Mouse (Mus musculus) lung, adult 2 months (tissue): Measurements from ENCODE around the gene Numbl. TPM values are rescaled to one million over a fixed set of nuclear protein-coding genes. Genes with fewer than 3 reads are reported as not detected.
A peak's percentile ranks its signal among the peaks of the same experiment; 100 is the strongest.

ENCODE experiments used
- DNase-seq: peaks from one replicate; pipeline ENCODE4 v3.0.0; 2022
- H3K4me1 ChIP-seq: fragments of 200-500 bp; 2 replicates; pipeline ENCODE4 v1.6.1; 2011; ENCODE audit warnings: low read length; ENCODE audit not compliant: control insufficient read depth, insufficient read depth
- H3K4me3 ChIP-seq: fragments of 200-500 bp; replicated peaks from 2 replicates; pipeline ENCODE3; 2011; ENCODE audit warnings: low read depth, mild to moderate bottlenecking, control low read depth, low read length; ENCODE audit errors: extremely low read depth
- CTCF ChIP-seq: fragments of 200-500 bp; IDR thresholded peaks from 2 replicates; pipeline ENCODE4 v1.5.1; 2011; ENCODE audit warnings: mild to moderate bottlenecking, low read length, control low read depth; ENCODE audit not compliant: insufficient read depth
- POLR2A ChIP-seq: fragments of 200-500 bp; IDR thresholded peaks from 2 replicates; pipeline ENCODE4 v1.6.1; 2011; ENCODE audit warnings: low read depth, mild to moderate bottlenecking, control low read depth, low read length, borderline replicate concordance; ENCODE audit errors: extremely low read depth
- WGBS: fragments of 180-500 bp; shearing (Covaris S2); methylation state at CpG from one replicate; pipeline ENCODE4 v1.1.7; 2018; 5-methylcytosine and 5-hydroxymethylcytosine counted together
- polyA plus RNA-seq: library from polyadenylated mRNA; depleted of rRNA; stranded (reverse); fragments of >200 nt; gene quantifications from 2 replicates; pipeline ENCODE4 v1.2.3, GENCODE M21; 2012

Gene Numbl
- polyA plus RNA-seq, 1 experiment, result 33.0 TPM

- DNase-seq, result peak; percentile 32
- no peaks in the 10 kb centered on the region; the same call in 1 of the 2 replicates for H3K4me1 ChIP-seq
- WGBS, result 4% methylated on average over 28 of the region's 28 CpGs
- no peak overlapping the region for H3K4me3 ChIP-seq
- TF ChIP-seq POLR2A, result no peak
- peak; percentile 34; the same call in 1 of the 2 replicates for TF ChIP-seq CTCF
These were observed 26.8 kb downstream of the Numbl start for GRCm38 (mm10) chr7:27284865-27285697.

- WGBS, result 6% methylated on average over 8 of the region's 8 CpGs
- DNase-seq, result peak; percentile 51
- Histone ChIP-seq H3K4me1 (no peaks in the 10 kb centered on the region; the same call in 1 of the 2 replicates), H3K4me3 (no peak overlapping the region)
- TF ChIP-seq POLR2A, result no peak
- TF ChIP-seq CTCF, result peak; percentile 71
These were observed 27.4 kb downstream of the Numbl start for GRCm38 (mm10) chr7:27285698-27286066.

DNA sequence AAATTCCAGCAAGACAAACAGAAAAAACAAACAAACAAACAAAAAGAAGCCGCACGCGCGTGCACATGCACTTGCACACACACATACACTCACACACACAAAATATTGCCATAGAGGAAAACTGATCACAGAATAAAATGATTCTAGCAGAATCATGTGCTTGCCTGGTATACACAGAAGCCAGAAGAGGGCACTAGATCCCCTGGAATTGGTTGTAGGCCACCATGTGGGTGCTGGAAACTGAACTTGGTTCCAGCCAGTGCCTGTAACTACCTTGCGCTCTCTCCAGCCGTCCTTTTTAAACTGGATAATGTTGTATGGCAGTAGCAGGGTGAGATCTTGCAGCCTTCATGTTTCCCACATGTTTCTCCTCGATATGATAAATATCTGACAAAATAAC, 30.5 kb downstream of the Numbl start:
- 91% methylated on average over 7 of the region's 7 CpGs for WGBS
- no peak overlapping the region for H3K4me3 ChIP-seq

DNA sequence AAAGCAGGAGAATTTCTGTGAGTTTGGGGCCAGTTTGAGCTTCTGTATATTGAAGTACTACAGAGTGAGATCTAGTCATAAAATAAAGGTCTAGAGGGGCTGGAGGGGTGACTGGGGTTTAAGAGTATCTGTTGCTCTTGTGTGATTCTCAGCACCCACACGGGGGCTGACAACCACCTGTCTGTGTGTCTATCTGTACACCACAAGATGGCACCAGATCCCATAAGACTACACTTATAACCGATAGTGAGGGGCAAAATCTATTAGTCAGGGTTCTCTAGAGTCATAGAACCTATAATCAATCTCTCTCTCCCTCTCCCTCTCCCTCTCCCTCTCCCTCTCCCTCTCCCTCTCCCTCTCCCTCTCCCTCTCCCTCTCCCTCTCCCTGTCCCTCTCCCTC, 32.3 kb downstream of the Numbl start:
- TF ChIP-seq POLR2A (no peak), CTCF (no peak)
- WGBS, result 80% methylated on average over 2 of the region's 2 CpGs
- peaks cover 8% of the 10 kb centered on the region for H3K4me1 ChIP-seq
- H3K4me3 ChIP-seq, result no peak overlapping the region
- DNase-seq, result no peak

More for the DNA sequence above, 30.5 kb downstream of the Numbl start:
- H3K4me1 ChIP-seq, result peaks cover 8% of the 10 kb centered on the region
- TF ChIP-seq CTCF (no peak), POLR2A (no peak)
- no peak for DNase-seq

GRCm38 (mm10) chr7:27291795-27292466, 33.7 kb downstream of the Numbl start:
- peak; percentile 53 for DNase-seq
- no peak for TF ChIP-seq CTCF
- no peak for TF ChIP-seq POLR2A
- no peak overlapping the region for H3K4me3 ChIP-seq
- peaks cover 8% of the 10 kb centered on the region for H3K4me1 ChIP-seq
- WGBS, result 12% methylated on average over 12 of the region's 12 CpGs

DNA sequence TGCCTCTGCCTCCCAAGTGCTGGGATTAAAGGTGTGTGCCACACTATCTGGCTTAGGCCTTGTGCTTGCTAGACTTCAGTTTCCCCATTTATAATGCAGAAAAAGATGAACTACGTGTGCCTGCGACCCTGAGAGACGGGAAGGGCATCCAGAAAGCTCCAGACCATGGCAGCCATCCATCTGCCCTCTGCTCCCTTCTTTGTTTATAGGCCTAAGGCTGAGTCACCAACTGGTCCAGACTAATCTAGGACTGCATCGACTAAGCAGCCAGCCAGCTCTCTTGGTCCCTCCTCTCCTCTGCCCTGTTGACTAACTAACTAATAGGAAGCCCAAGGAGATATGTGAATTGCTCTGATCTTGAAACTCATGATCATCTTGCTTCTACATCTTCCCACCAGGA, 37.7 kb downstream of the Numbl start:
- TF ChIP-seq CTCF, result no peak
- TF ChIP-seq POLR2A, result no peak
- Histone ChIP-seq H3K4me1 (peaks cover 8% of the 10 kb centered on the region), H3K4me3 (no peak overlapping the region)
- 30% methylated on average over 4 of the region's 4 CpGs for WGBS
- DNase-seq, result peak; percentile 33

GRCm38 (mm10) chr7:27296518-27296917, 38.3 kb downstream of the Numbl start:
- no peak for TF ChIP-seq POLR2A
- no peak for TF ChIP-seq CTCF
- WGBS, result 90% methylated on average over 4 of the region's 4 CpGs
- DNase-seq, result no peak

DNA sequence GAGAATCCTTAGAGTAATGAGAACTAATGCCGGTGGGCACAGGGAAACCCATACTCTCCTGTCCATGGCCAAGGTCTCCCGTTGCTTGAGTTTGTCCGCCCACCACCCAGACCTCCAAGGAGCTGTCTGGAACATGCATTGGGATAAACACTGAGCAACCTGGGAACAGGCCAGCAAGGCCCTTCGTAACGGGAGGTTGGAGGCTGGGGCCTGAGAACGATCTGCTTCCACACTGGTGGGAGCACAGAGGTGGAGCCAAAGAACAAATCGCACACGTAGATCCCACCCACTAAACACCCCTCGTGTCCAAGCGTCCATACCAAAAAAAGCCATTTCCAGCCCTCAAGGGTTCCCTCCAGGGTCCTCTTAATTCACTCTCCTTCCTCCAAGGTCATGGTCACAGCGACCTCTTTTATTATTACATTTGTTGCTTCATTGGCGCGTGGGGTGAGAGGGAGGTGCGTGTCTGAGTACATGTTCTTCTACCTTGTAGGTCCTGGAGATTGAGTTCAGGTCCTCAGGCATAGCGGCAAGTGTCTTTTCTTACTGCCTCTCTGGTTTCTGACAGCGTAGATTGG, 39.9 kb downstream of the Numbl start:
- WGBS, result 74% methylated on average over 16 of the region's 16 CpGs
- DNase-seq, result no peak
- TF ChIP-seq CTCF, result no peak
- TF ChIP-seq POLR2A, result no peak
- Histone ChIP-seq H3K4me3 (no peak overlapping the region), H3K4me1 (no peaks in the 10 kb centered on the region)

More at GRCm38 (mm10) chr7:27296518-27296917, 38.3 kb downstream of the Numbl start:
- Histone ChIP-seq H3K4me3 (no peak overlapping the region), H3K4me1 (peaks cover 5% of the 10 kb centered on the region)

- 73% methylated on average over 6 of the region's 6 CpGs for WGBS
- H3K4me1 ChIP-seq, result no peaks in the 10 kb centered on the region
- no peak for DNase-seq
- no peak for TF ChIP-seq POLR2A
- no peak for TF ChIP-seq CTCF
- no peak overlapping the region for H3K4me3 ChIP-seq
These were observed 40.6 kb downstream of the Numbl start for GRCm38 (mm10) chr7:27298816-27299215.
